Mouse (Mus musculus) erythroblast, embryonic 14.5 days (primary cell): ENCODE data around the gene Cebpa. TPM values are rescaled to one million over a fixed set of nuclear protein-coding genes. Genes with fewer than 3 reads are reported as not detected.

Source experiments
- H3K27me3 ChIP-seq: 2 replicates; pipeline ENCODE4 v1.6.1; 2012; ENCODE audit warnings: inconsistent platforms; ENCODE audit not compliant: control insufficient read depth
- H3K36me3 ChIP-seq: 2 replicates; pipeline ENCODE4 v1.6.1; 2012; ENCODE audit warnings: mild to moderate bottlenecking, inconsistent platforms; ENCODE audit not compliant: control insufficient read depth
- H3K4me1 ChIP-seq: 2 replicates; pipeline ENCODE4 v1.6.1; 2012; ENCODE audit warnings: inconsistent platforms; ENCODE audit not compliant: control insufficient read depth
- H3K4me3 ChIP-seq: replicated peaks from 2 replicates; pipeline ENCODE3; 2012; ENCODE audit warnings: moderate library complexity, mild to moderate bottlenecking, inconsistent platforms
- H3K9me3 ChIP-seq: 2 replicates; pipeline ENCODE4 v1.6.1; 2012; ENCODE audit warnings: low read length, inconsistent platforms, mixed read lengths; ENCODE audit not compliant: control insufficient read depth
- GATA1 ChIP-seq: IDR thresholded peaks from 2 replicates; pipeline ENCODE4 v1.6.1; 2012; ENCODE audit warnings: low read length, inconsistent platforms, mixed read lengths
- TAL1 ChIP-seq: IDR thresholded peaks from 3 replicates; pipeline ENCODE4 v1.6.1; 2012; ENCODE audit warnings: low read length, inconsistent platforms, mixed read lengths
- polyA plus RNA-seq: library from polyadenylated mRNA; stranded (reverse); fragments of >175 nt; gene quantifications from 2 replicates; pipeline ENCODE4 v1.2.3, GENCODE M21; 2012

Gene Cebpa
- polyA plus RNA-seq, 1 experiment, result 0.25 TPM

- Histone ChIP-seq H3K9me3 (peaks cover 3% of the 10 kb centered on the region; the same call in 1 of the 2 replicates), H3K4me1 (no peaks in the 10 kb centered on the region), H3K4me3 (peak overlapping the region; percentile 42), H3K36me3 (peaks cover 3% of the 10 kb centered on the region; the same call in 1 of the 2 replicates), H3K27me3 (peaks cover 65% of the 10 kb centered on the region)
- no peak for TF ChIP-seq GATA1
- TF ChIP-seq TAL1, result no peak
Measured at GRCm38 (mm10) chr7:35117761-35118098, 1.4 kb upstream of the Cebpa start.

GRCm38 (mm10) chr7:35118099-35118781 is 853 bp upstream of the Cebpa start:
- Histone ChIP-seq H3K27me3 (peaks cover 65% of the 10 kb centered on the region), H3K9me3 (peaks cover 3% of the 10 kb centered on the region; the same call in 1 of the 2 replicates), H3K36me3 (peaks cover 3% of the 10 kb centered on the region; the same call in 1 of the 2 replicates), H3K4me3 (peak overlapping the region; percentile 42), H3K4me1 (no peaks in the 10 kb centered on the region)
- TF ChIP-seq GATA1, result no peak

GRCm38 (mm10) chr7:35119506-35120145 is 533 bp downstream of the Cebpa start:
- H3K27me3 ChIP-seq, result peaks cover 65% of the 10 kb centered on the region

GRCm38 (mm10) chr7:35120146-35120691 is 1.1 kb downstream of the Cebpa start:
- Histone ChIP-seq H3K4me1 (no peaks in the 10 kb centered on the region), H3K27me3 (peaks cover 65% of the 10 kb centered on the region)

More at GRCm38 (mm10) chr7:35119506-35120145, 533 bp downstream of the Cebpa start:
- Histone ChIP-seq H3K4me3 (peak overlapping the region; percentile 61), H3K9me3 (peaks cover 3% of the 10 kb centered on the region; the same call in 1 of the 2 replicates), H3K36me3 (peaks cover 3% of the 10 kb centered on the region; the same call in 1 of the 2 replicates), H3K4me1 (no peaks in the 10 kb centered on the region)
- no peak for TF ChIP-seq TAL1
- TF ChIP-seq GATA1, result no peak

GRCm38 (mm10) chr7:35121150-35121549 is 2.1 kb downstream of the Cebpa start:
- Histone ChIP-seq H3K27me3 (peaks cover 61% of the 10 kb centered on the region), H3K4me1 (no peaks in the 10 kb centered on the region), H3K36me3 (peaks cover 3% of the 10 kb centered on the region; the same call in 1 of the 2 replicates), H3K4me3 (peak overlapping the region; percentile 61), H3K9me3 (peaks cover 3% of the 10 kb centered on the region; the same call in 1 of the 2 replicates)
- no peak for TF ChIP-seq GATA1
- no peak for TF ChIP-seq TAL1

More at GRCm38 (mm10) chr7:35120146-35120691, 1.1 kb downstream of the Cebpa start:
- Histone ChIP-seq H3K4me3 (peak overlapping the region; percentile 61), H3K9me3 (peaks cover 3% of the 10 kb centered on the region; the same call in 1 of the 2 replicates), H3K36me3 (peaks cover 3% of the 10 kb centered on the region; the same call in 1 of the 2 replicates)
- TF ChIP-seq GATA1, result no peak
- no peak for TF ChIP-seq TAL1

GRCm38 (mm10) chr7:35122401-35123320 is 3.6 kb downstream of the Cebpa start:
- Histone ChIP-seq H3K4me1 (no peaks in the 10 kb centered on the region), H3K4me3 (peak overlapping the region; percentile 10), H3K36me3 (peaks cover 3% of the 10 kb centered on the region; the same call in 1 of the 2 replicates), H3K27me3 (peaks cover 46% of the 10 kb centered on the region), H3K9me3 (peaks cover 3% of the 10 kb centered on the region; the same call in 1 of the 2 replicates)
- TF ChIP-seq GATA1, result no peak
- TF ChIP-seq TAL1, result no peak

GRCm38 (mm10) chr7:35123431-35123953 is 4.4 kb downstream of the Cebpa start:
- H3K36me3 ChIP-seq, result peaks cover 3% of the 10 kb centered on the region; the same call in 1 of the 2 replicates
- H3K27me3 ChIP-seq, result peaks cover 38% of the 10 kb centered on the region
- H3K9me3 ChIP-seq, result peaks cover 3% of the 10 kb centered on the region; the same call in 1 of the 2 replicates
- no peaks in the 10 kb centered on the region for H3K4me1 ChIP-seq
- no peak overlapping the region for H3K4me3 ChIP-seq
- no peak for TF ChIP-seq TAL1
- no peak for TF ChIP-seq GATA1

GRCm38 (mm10) chr7:35124216-35124615 is 5.1 kb downstream of the Cebpa start:
- Histone ChIP-seq H3K36me3 (peaks cover 3% of the 10 kb centered on the region; the same call in 1 of the 2 replicates), H3K4me3 (no peak overlapping the region), H3K9me3 (peaks cover 3% of the 10 kb centered on the region; the same call in 1 of the 2 replicates), H3K27me3 (peaks cover 31% of the 10 kb centered on the region), H3K4me1 (no peaks in the 10 kb centered on the region)
- TF ChIP-seq TAL1 (no peak), GATA1 (no peak)
